Mouse (Mus musculus): ENCODE measurements around the gene Bphl. TPM values are rescaled to one million over a fixed set of nuclear protein-coding genes. Genes with fewer than 3 reads are reported as not detected.

The Bphl gene
- 22.2 and 24.3 TPM in 2 replicates for polyA plus RNA-seq (2012; rRNA removed)

GRCm38 (mm10) chr13:34037172-34038055 lies at the start of gene Bphl:
Bphl (plus strand) TSS chr13:34037597.
- under 1% methylated on average over 37 of the region's 37 CpGs for WGBS
- DNase-seq (ENCODE audit: low read depth, low spot score) = peak; percentile 79

DNA sequence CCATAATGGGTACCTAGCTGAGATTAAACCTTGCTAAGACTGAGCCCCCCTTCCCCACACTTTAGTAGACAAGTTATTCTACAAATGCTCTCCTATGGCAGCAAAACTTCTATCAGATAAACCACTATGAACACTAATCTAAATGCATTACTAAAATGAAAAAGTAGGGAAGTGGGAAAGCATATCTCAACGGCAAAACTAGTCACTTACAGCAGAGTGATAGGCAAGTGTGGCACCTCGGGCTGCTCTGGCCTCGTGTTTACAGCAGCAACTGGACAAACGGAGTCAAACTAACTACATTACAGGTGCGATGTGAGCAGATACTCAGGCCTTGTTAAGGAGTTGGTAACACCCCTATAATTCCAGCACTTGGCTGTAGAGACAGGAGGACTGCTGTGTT lies 47.8 kb upstream of the Bphl start:
- WGBS = 82% methylated on average over 5 of the region's 5 CpGs
- no peak for DNase-seq (ENCODE audit: low read depth, low spot score)

GRCm38 (mm10) chr13:33995197-33995596 lies 42.2 kb upstream of the Bphl start:
- peak; percentile 50 for DNase-seq (ENCODE audit: low read depth, low spot score)
- WGBS = 17% methylated on average over 1 of the region's 1 CpGs

DNA sequence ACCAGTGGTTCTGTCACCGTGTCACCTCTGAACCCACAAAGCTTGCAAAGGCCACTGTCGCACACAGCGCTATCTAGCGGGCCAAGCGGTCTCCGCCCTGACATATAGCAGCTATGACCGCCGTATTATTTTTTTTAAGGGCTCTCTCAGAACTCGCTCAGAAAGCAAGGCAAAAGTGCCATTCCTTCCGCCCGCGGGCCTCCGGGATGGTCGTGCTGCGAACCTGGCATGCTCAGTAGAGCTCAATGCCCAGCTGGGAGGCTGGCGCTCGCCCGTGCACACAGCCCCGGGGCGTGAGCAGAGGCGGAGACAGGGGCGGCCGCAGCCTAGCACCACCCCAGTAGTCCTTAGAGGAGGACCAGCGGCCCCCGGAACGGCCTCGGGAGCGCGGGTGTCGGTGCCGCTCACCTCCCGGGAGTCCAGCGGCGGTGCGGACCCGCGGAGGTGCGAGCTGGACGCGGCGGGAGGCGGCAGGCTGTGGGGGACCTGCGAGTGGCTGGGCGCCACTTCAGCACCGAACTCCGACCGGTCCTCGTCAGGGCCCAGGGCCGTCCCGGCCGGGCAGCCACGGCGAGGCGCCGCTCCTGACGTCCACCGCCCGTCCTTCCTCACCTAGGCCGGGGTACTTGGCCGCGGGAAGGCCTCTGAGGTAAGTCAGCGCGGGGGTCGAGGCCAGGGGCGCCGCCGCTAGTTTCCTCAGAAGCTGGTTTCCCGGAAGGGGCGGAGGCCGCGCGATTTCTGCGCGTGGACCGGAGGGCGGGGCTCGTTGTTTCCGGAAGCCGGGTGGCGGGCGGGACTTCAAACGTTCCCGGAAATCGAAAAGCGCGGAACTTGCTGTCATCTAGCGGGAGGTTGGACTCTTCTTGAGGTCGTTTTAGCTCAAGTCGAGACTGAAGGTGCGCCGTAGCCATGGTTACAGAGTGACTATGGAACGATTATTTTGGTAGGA lies 35.1 kb upstream of the Bphl start, which contains the start of the genes Ripk1 and Serpinb6a:
Gene Ripk1, plus strand, starts transcription at position 306 of the 949 bp plus-strand sequence.
Gene Serpinb6a, minus strand, starts transcription at position 737 of the 949 bp plus-strand sequence.
- under 1% methylated on average over 92 of the region's 92 CpGs for WGBS

DNA sequence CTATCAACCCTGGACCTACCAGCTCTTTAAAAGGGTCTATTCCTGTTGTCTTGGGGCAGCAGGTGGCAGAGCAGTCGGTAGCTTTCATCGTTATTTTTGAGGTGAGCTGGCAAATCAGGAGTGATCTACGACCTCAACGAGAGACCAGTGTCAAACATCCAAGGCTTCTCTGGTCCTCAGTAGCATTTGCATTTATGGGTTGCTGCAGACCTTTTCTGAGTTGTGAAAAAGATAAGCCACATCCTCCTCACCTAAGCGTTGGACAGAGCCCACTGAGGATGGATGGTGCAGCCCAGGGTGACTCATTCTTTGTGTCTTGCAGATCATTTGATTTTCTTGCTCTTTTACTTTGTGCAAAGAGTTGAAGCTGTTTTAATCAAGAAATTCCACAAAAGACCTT lies 34.3 kb upstream of the Bphl start:
- no peak for DNase-seq (ENCODE audit: low read depth, low spot score)
- 0% methylated on average over 5 of the region's 5 CpGs for WGBS

More for the DNA sequence above, 35.1 kb upstream of the Bphl start, which contains the start of the genes Ripk1 and Serpinb6a:
- peak; percentile 91 for DNase-seq (ENCODE audit: low read depth, low spot score)

DNA sequence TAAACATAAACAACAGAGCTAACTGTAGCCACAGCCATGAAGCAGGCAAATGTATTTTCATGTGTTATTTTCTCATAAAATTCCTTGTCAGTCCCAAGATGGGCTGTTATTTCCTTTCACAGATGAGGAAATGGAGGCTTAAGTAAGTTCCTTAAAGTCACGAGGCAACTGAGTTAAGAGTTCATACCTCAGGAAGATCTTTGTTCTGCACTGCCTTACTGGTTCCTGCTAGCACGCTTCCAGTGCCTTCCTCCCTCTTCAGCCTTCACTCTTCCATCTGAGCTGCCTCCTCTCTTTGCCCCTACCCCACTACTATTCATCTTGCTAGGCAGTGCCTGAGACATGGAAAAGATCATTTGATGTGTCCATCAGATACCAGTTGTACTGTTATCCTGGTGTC lies 30.2 kb upstream of the Bphl start:
- DNase-seq (ENCODE audit: low read depth, low spot score) = no peak
- 58% methylated on average over 2 of the region's 2 CpGs for WGBS

DNA sequence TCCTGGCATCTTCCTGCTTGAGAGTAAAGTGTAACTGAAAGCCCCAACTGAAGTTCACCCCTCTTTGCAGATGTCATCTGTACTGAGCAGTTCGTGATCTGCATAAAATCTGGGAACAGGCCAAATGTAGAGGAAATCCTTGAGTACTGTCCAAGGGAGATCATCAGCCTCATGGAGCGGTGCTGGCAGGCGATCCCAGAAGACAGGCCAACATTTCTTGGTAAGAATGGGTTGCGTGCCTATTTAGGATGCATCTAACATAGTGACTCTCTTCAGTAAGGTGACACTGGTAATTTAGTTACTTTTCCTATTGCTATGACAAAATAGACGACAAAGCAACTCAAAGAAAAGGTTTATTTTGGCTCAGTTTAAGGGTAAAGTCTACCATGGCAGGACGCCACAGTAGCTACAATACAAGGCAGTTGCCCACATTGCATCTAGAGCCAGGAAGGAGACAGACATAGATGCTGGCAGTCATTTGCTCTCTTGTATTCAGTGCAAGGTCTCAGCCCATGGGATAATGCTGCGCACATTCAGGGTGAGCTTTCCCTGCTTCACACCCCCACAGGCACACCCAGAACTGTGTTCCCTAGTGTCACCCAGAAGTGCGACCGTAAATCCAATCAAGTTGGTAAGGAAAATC lies 20.3 kb upstream of the Bphl start:
- WGBS = 88% methylated on average over 9 of the region's 9 CpGs
- no peak for DNase-seq (ENCODE audit: low read depth, low spot score)

GRCm38 (mm10) chr13:34018521-34018920 lies 18.9 kb upstream of the Bphl start:
- 95% methylated on average over 1 of the region's 1 CpGs for WGBS

GRCm38 (mm10) chr13:34021998-34022397 lies 15.4 kb upstream of the Bphl start:
- WGBS = 74% methylated on average over 2 of the region's 2 CpGs
- no peak for DNase-seq (ENCODE audit: low read depth, low spot score)

More at GRCm38 (mm10) chr13:34018521-34018920, 18.9 kb upstream of the Bphl start:
- no peak for DNase-seq (ENCODE audit: low read depth, low spot score)

DNA sequence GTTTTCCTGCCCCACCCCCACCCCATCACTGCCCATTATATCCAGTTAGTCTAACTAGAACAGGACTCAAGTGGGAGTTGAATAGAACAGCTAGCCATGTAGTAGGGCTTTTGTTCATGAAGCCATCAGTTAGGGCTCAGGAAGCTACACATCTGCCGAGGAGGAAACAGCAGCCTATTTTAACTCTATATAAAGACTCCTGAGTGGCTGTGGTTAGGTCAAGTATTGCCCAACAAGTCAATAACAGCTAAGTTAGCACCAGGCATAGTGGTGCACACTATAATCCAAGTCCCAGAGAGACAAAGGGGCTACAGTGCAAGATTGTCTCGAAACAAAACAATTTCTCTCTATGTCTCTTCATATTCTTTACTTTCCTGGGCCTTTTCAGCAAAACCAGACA lies 5.4 kb upstream of the Bphl start:
- no peak for DNase-seq (ENCODE audit: low read depth, low spot score)
- WGBS = 67% methylated on average over 2 of the region's 2 CpGs

GRCm38 (mm10) chr13:34035424-34035823 lies 2.0 kb upstream of the Bphl start:
- WGBS = 68% methylated on average over 3 of the region's 3 CpGs
- DNase-seq (ENCODE audit: low read depth, low spot score) = no peak

DNA sequence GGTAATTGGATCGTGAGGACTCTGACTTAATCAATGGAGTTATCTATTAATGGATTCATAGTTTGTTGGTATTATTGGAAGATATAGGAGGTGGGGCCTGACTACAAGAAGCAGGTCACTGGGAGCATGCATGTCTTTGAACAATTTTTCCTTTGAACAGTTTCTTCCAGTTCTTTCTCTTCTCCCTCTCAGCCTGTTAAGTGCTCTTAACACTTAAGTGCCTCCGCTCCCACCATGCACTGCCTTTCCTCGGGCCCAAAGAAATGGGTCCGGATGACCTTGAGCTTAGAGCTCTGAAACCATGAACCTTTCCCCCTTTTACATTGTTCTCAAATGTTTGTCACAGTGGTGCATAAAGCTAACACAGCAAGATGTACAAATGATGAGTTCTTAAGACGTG lies 671 bp upstream of the Bphl start:
- DNase-seq (ENCODE audit: low read depth, low spot score) = no peak
- WGBS = 81% methylated on average over 5 of the region's 5 CpGs

GRCm38 (mm10) chr13:34038056-34038432 lies 647 bp downstream of the Bphl start:
- no peak for DNase-seq (ENCODE audit: low read depth, low spot score)
- 25% methylated on average over 5 of the region's 5 CpGs for WGBS

- WGBS = 26% methylated on average over 8 of the region's 8 CpGs
- no peak for DNase-seq (ENCODE audit: low read depth, low spot score)
Observed at GRCm38 (mm10) chr13:34038901-34039341, 1.5 kb downstream of the Bphl start.

GRCm38 (mm10) chr13:34040091-34040490 lies 2.7 kb downstream of the Bphl start:
- DNase-seq (ENCODE audit: low read depth, low spot score) = no peak
- WGBS = 96% methylated on average over 3 of the region's 3 CpGs

- DNase-seq (ENCODE audit: low read depth, low spot score) = no peak
- WGBS = 78% methylated on average over 7 of the region's 7 CpGs
Observed at GRCm38 (mm10) chr13:34043716-34044393, 6.5 kb downstream of the Bphl start.

GRCm38 (mm10) chr13:34045511-34046249 lies 8.3 kb downstream of the Bphl start:
- no peak for DNase-seq (ENCODE audit: low read depth, low spot score)

GRCm38 (mm10) chr13:34046421-34047012 lies 9.1 kb downstream of the Bphl start:
- WGBS = 40% methylated on average over 11 of the region's 11 CpGs
- no peak for DNase-seq (ENCODE audit: low read depth, low spot score)

More at GRCm38 (mm10) chr13:34045511-34046249, 8.3 kb downstream of the Bphl start:
- WGBS = 15% methylated on average over 5 of the region's 5 CpGs
